Mouse (Mus musculus): ENCODE results near the gene Tnfrsf11a. TPM values are rescaled to one million over a fixed set of nuclear protein-coding genes. Genes with fewer than 3 reads are reported as not detected.

Tnfrsf11a gene
- polyA plus RNA-seq, 1 experiment from 2014 or later: 0.48 TPM

- H3K4me3 ChIP-seq (ENCODE audit: low read depth, low read length): no peak overlapping the region
- ATAC-seq (ENCODE audit: low FRiP score) (no peak), DNase-seq (ENCODE audit: low spot score) (peak; percentile 13)
- no peak overlapping the region for H3K27ac ChIP-seq (ENCODE audit: low read depth, low read length)
- H3K4me2 ChIP-seq (replicated peaks; ENCODE audit: low read depth, low read length): no peak overlapping the region
- H3K9me3 ChIP-seq (ENCODE audit: control insufficient read depth, low read length): no peaks in the 10 kb centered on the region
- whole genome bisulfite sequencing: 58% methylated on average over 14 of the region's 14 CpGs
- no peak overlapping the region for H3K9ac ChIP-seq (ENCODE audit: low read depth, low read length)
- no peaks in the 10 kb centered on the region for H3K4me1 ChIP-seq (replicated peaks; ENCODE audit: control insufficient read depth, insufficient read depth, low read length)
- no peaks in the 10 kb centered on the region for H3K27me3 ChIP-seq (ENCODE audit: control insufficient read depth, insufficient read depth, low read length)
- H3K36me3 ChIP-seq (ENCODE audit: control insufficient read depth, insufficient read depth, low read length): no peaks in the 10 kb centered on the region
Observed at GRCm38 (mm10) chr1:105814402-105815270, 34.1 kb downstream of the Tnfrsf11a start.

DNA sequence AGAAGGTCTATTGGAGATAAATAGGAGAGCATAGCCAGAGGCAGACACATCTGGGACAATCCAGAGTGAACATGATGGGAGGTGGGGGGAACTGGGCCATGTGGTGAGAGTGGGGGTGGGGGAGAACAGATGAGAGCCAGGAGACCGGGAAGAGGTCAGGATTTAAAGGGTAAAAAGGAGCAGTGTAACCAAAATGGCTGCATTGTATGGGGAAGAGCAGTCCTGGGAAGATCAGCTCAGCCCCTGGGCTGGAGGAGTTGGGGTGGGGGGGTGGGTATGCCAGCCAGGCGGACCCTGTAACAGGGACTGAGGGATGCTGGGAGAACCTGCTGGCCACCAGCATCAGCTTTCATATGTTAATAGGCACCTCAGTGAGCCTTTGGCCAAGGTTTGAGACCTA, 34.8 kb downstream of the Tnfrsf11a start:
- H3K27me3 ChIP-seq (ENCODE audit: control insufficient read depth, insufficient read depth, low read length): no peaks in the 10 kb centered on the region
- DNase-seq (ENCODE audit: low spot score): no peak
- no peaks in the 10 kb centered on the region for H3K36me3 ChIP-seq (ENCODE audit: control insufficient read depth, insufficient read depth, low read length)
- no peak overlapping the region for H3K4me2 ChIP-seq (replicated peaks; ENCODE audit: low read depth, low read length)
- H3K9ac ChIP-seq (ENCODE audit: low read depth, low read length): no peak overlapping the region
- 0 out of 2 replicates have a peak, but pooled peaks have one; percentile 34 for ATAC-seq (ENCODE audit: low FRiP score)
- no peaks in the 10 kb centered on the region for H3K9me3 ChIP-seq (ENCODE audit: control insufficient read depth, low read length)
- H3K4me1 ChIP-seq (replicated peaks; ENCODE audit: control insufficient read depth, insufficient read depth, low read length): no peaks in the 10 kb centered on the region
- H3K27ac ChIP-seq (ENCODE audit: low read depth, low read length): no peak overlapping the region
- WGBS: 59% methylated on average over 2 of the region's 2 CpGs
- no peak overlapping the region for H3K4me3 ChIP-seq (ENCODE audit: low read depth, low read length)

DNA sequence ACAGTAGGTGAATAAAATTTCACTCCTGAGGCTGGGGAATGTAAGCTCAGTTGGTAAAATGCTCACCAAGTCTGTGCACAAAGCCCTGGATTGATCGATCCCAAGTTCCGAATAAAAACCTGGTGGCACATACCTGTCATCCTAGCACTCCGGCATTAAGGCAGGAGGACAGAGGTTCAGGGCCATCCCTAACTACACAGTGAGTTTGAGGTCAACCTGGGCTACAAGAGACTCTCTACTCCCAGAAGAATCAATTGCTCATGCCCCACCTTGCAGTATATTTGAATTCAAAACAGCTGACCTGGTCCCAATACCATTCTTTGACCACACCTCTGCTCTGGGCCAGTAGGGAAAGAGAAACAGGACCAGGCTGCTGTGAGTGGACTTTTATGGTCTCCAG, 35.2 kb downstream of the Tnfrsf11a start:
- Histone ChIP-seq H3K27ac (ENCODE audit: low read depth, low read length) (no peak overlapping the region), H3K4me1 (replicated peaks; ENCODE audit: control insufficient read depth, insufficient read depth, low read length) (no peaks in the 10 kb centered on the region), H3K27me3 (ENCODE audit: control insufficient read depth, insufficient read depth, low read length) (no peaks in the 10 kb centered on the region), H3K4me3 (ENCODE audit: low read depth, low read length) (no peak overlapping the region), H3K9ac (ENCODE audit: low read depth, low read length) (no peak overlapping the region), H3K9me3 (ENCODE audit: control insufficient read depth, low read length) (no peaks in the 10 kb centered on the region), H3K4me2 (replicated peaks; ENCODE audit: low read depth, low read length) (no peak overlapping the region), H3K36me3 (ENCODE audit: control insufficient read depth, insufficient read depth, low read length) (no peaks in the 10 kb centered on the region)
- ATAC-seq (ENCODE audit: low FRiP score) (no peak), DNase-seq (ENCODE audit: low spot score) (no peak)
- WGBS: 75% methylated on average over 3 of the region's 3 CpGs

GRCm38 (mm10) chr1:105819031-105819430, 38.5 kb downstream of the Tnfrsf11a start:
- no peak overlapping the region for H3K9ac ChIP-seq (ENCODE audit: low read depth, low read length)
- ATAC-seq (ENCODE audit: low FRiP score) (no peak), DNase-seq (ENCODE audit: low spot score) (no peak)
- H3K4me3 ChIP-seq (ENCODE audit: low read depth, low read length): no peak overlapping the region
- no peak overlapping the region for H3K27ac ChIP-seq (ENCODE audit: low read depth, low read length)
- no peak overlapping the region for H3K4me2 ChIP-seq (replicated peaks; ENCODE audit: low read depth, low read length)
- H3K4me1 ChIP-seq (replicated peaks; ENCODE audit: control insufficient read depth, insufficient read depth, low read length): no peaks in the 10 kb centered on the region
- WGBS: 55% methylated on average over 6 of the region's 6 CpGs
- no peaks in the 10 kb centered on the region for H3K36me3 ChIP-seq (ENCODE audit: control insufficient read depth, insufficient read depth, low read length)
- no peaks in the 10 kb centered on the region for H3K9me3 ChIP-seq (ENCODE audit: control insufficient read depth, low read length)
- no peaks in the 10 kb centered on the region for H3K27me3 ChIP-seq (ENCODE audit: control insufficient read depth, insufficient read depth, low read length)

DNA sequence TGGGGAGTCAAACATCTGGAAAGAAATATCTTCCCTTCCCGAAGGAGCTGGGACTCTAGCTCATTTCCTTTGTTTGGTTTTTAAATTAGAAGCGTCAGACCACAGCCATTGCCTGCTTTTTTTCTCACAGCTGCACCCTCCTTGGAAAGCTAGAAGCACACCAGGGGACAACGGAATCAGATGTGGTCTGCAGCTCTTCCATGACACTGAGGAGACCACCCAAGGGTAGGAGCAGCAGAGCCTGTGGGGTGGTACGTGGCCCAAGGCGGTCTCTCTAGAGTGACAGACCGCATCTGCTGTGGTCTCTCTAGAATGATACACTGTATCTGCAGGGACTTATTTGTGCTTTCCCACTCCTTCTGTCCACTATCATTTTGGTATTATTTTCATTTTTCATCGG, 39.2 kb downstream of the Tnfrsf11a start:
- Histone ChIP-seq H3K4me3 (ENCODE audit: low read depth, low read length) (no peak overlapping the region), H3K27ac (ENCODE audit: low read depth, low read length) (no peak overlapping the region), H3K4me1 (replicated peaks; ENCODE audit: control insufficient read depth, insufficient read depth, low read length) (no peaks in the 10 kb centered on the region), H3K9ac (ENCODE audit: low read depth, low read length) (no peak overlapping the region), H3K27me3 (ENCODE audit: control insufficient read depth, insufficient read depth, low read length) (no peaks in the 10 kb centered on the region), H3K9me3 (ENCODE audit: control insufficient read depth, low read length) (no peaks in the 10 kb centered on the region), H3K4me2 (replicated peaks; ENCODE audit: low read depth, low read length) (no peak overlapping the region), H3K36me3 (ENCODE audit: control insufficient read depth, insufficient read depth, low read length) (no peaks in the 10 kb centered on the region)
- DNase-seq (ENCODE audit: low spot score) (no peak), ATAC-seq (ENCODE audit: low FRiP score) (no peak)
- WGBS: 70% methylated on average over 7 of the region's 7 CpGs

DNA sequence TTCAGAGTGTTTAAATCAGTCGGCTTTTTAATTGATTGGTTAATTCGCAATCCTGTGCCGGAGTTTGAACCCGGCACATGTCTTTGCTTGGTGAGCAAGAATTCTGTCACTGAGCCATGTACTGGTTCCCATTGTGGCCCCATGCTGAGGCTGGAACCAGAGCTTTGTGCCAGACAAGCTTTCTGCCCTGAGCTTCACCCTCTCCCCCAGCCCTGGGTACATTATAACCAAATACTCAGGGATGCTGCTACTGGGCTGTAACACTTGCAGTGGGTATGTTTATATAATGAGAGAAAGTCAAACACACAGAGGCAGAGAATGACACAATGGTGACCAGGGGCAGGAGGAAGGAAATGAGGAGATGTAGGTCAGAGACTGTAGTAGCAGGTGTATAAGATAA, 43.8 kb downstream of the Tnfrsf11a start:
- H3K4me2 ChIP-seq (replicated peaks; ENCODE audit: low read depth, low read length): no peak overlapping the region
- no peak for ATAC-seq (ENCODE audit: low FRiP score)
- no peak overlapping the region for H3K9ac ChIP-seq (ENCODE audit: low read depth, low read length)
- DNase-seq (ENCODE audit: low spot score): no peak
- no peak overlapping the region for H3K27ac ChIP-seq (ENCODE audit: low read depth, low read length)
- WGBS: 96% methylated on average over 4 of the region's 4 CpGs
- no peaks in the 10 kb centered on the region for H3K4me1 ChIP-seq (replicated peaks; ENCODE audit: control insufficient read depth, insufficient read depth, low read length)
- H3K9me3 ChIP-seq (ENCODE audit: control insufficient read depth, low read length): no peaks in the 10 kb centered on the region
- H3K4me3 ChIP-seq (ENCODE audit: low read depth, low read length): no peak overlapping the region
- H3K36me3 ChIP-seq (ENCODE audit: control insufficient read depth, insufficient read depth, low read length): no peaks in the 10 kb centered on the region
- no peaks in the 10 kb centered on the region for H3K27me3 ChIP-seq (ENCODE audit: control insufficient read depth, insufficient read depth, low read length)

- DNase-seq (ENCODE audit: low spot score) (no peak), ATAC-seq (ENCODE audit: low FRiP score) (no peak)
- H3K36me3 ChIP-seq (ENCODE audit: control insufficient read depth, insufficient read depth, low read length): no peaks in the 10 kb centered on the region
- no peaks in the 10 kb centered on the region for H3K9me3 ChIP-seq (ENCODE audit: control insufficient read depth, low read length)
- H3K4me2 ChIP-seq (replicated peaks; ENCODE audit: low read depth, low read length): no peak overlapping the region
- H3K27ac ChIP-seq (ENCODE audit: low read depth, low read length): no peak overlapping the region
- 80% methylated on average over 4 of the region's 4 CpGs for WGBS
- no peak overlapping the region for H3K9ac ChIP-seq (ENCODE audit: low read depth, low read length)
- no peaks in the 10 kb centered on the region for H3K27me3 ChIP-seq (ENCODE audit: control insufficient read depth, insufficient read depth, low read length)
- no peaks in the 10 kb centered on the region for H3K4me1 ChIP-seq (replicated peaks; ENCODE audit: control insufficient read depth, insufficient read depth, low read length)
- no peak overlapping the region for H3K4me3 ChIP-seq (ENCODE audit: low read depth, low read length)
Observed at GRCm38 (mm10) chr1:105824980-105825379, 44.5 kb downstream of the Tnfrsf11a start.

- no peak for ATAC-seq (ENCODE audit: low FRiP score)
- 88% methylated on average over 7 of the region's 7 CpGs for WGBS
Observed at GRCm38 (mm10) chr1:105827374-105827773, 46.9 kb downstream of the Tnfrsf11a start.

DNA sequence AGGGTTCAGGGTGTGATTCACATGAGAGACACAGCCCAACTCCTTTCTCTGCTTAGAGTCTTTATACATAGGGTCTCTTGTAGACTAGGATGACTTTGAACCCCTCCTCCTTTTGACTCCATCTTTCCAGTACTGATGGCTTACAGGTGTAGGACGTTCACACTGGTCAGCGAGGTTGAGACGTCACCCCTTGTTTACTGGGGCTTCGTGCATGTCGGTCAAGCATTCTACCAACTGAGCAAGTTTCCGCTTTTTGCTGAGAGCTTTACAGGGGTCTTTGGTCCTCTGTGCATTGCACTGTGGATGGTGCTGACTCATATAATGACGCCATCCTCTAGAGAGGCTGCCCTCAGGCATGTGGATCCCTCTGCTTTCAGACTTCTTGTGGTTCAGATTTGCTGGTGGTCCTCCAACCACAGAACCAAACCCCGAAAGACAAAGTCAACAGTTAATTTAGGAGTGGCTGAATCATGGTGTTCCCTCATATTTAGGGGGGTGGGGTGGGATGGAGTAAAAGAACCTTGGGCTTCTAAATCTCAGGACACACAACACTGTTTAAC, 47.3 kb downstream of the Tnfrsf11a start:
- 92% methylated on average over 8 of the region's 8 CpGs for WGBS

More at GRCm38 (mm10) chr1:105827374-105827773, 46.9 kb downstream of the Tnfrsf11a start:
- Histone ChIP-seq H3K4me3 (ENCODE audit: low read depth, low read length) (no peak overlapping the region), H3K36me3 (ENCODE audit: control insufficient read depth, insufficient read depth, low read length) (no peaks in the 10 kb centered on the region), H3K9ac (ENCODE audit: low read depth, low read length) (no peak overlapping the region), H3K4me1 (replicated peaks; ENCODE audit: control insufficient read depth, insufficient read depth, low read length) (no peaks in the 10 kb centered on the region), H3K4me2 (replicated peaks; ENCODE audit: low read depth, low read length) (no peak overlapping the region), H3K9me3 (ENCODE audit: control insufficient read depth, low read length) (no peaks in the 10 kb centered on the region), H3K27me3 (ENCODE audit: control insufficient read depth, insufficient read depth, low read length) (no peaks in the 10 kb centered on the region), H3K27ac (ENCODE audit: low read depth, low read length) (no peak overlapping the region)
- DNase-seq (ENCODE audit: low spot score): no peak

More for the DNA sequence above, 47.3 kb downstream of the Tnfrsf11a start:
- DNase-seq (ENCODE audit: low spot score): no peak
- Histone ChIP-seq H3K9me3 (ENCODE audit: control insufficient read depth, low read length) (no peaks in the 10 kb centered on the region), H3K27ac (ENCODE audit: low read depth, low read length) (no peak overlapping the region), H3K27me3 (ENCODE audit: control insufficient read depth, insufficient read depth, low read length) (no peaks in the 10 kb centered on the region), H3K9ac (ENCODE audit: low read depth, low read length) (no peak overlapping the region), H3K4me2 (replicated peaks; ENCODE audit: low read depth, low read length) (no peak overlapping the region), H3K4me3 (ENCODE audit: low read depth, low read length) (no peak overlapping the region), H3K36me3 (ENCODE audit: control insufficient read depth, insufficient read depth, low read length) (no peaks in the 10 kb centered on the region), H3K4me1 (replicated peaks; ENCODE audit: control insufficient read depth, insufficient read depth, low read length) (no peaks in the 10 kb centered on the region)
- no peak for ATAC-seq (ENCODE audit: low FRiP score)

All from hindbrain, embryonic 11.5 days (tissue).